Mouse (Mus musculus): ENCODE results near the gene Aga. TPM values are rescaled to one million over a fixed set of nuclear protein-coding genes. Genes with fewer than 3 reads are reported as not detected.

Gene Aga
- 10 to 100 TPM in 1 of 2 experiments, 1 to 10 TPM in 1; 8.7 to 13.0 TPM for total RNA-seq (2023)

GRCm38 (mm10) chr8:53511551-53512127 lies at the start of gene Aga:
TSS of gene Aga (plus strand) at chr8:53511727.

Other genes starting within 250 kb of the Aga start
- under 1 TPM; 0.43 to 0.45 TPM for gene Neil3, start 127.3 kb downstream of the Aga start, total RNA-seq (2023)